ENCODE assay signal across 8 mouse cellular contexts in genomic region chr9:98297234-98297936, GRCm38 (mm10). TPM values are rescaled to one million over a fixed set of nuclear protein-coding genes. Genes with fewer than 3 reads are reported as not detected.
DNase-seq lines count a peak whose midpoint lies in the region; ATAC-seq and TF ChIP-seq lines count a peak whose summit lies in the region.

No protein-coding gene starts in this region.

- no peak overlapping the region; the same call in 1 of the 2 replicates for H3K9ac ChIP-seq in ES-E14 (ENCODE audit: insufficient read depth, low read depth, low read length, poor library complexity, severe bottlenecking)
- peak overlapping the region; percentile 63 for H3K9ac ChIP-seq in embryonic facial prominence, embryonic 14.5 days (ENCODE audit: low read depth, low read length)
- H3K9ac ChIP-seq in hindbrain, embryonic 13.5 days = peak overlapping the region; percentile 61; the same call in 1 of the 2 replicates
- peak overlapping the region; percentile 91 for H3K9ac ChIP-seq in liver, embryonic 13.5 days
- H3K9ac ChIP-seq in neural tube, embryonic 15.5 days (replicated peaks) = peak overlapping the region; percentile 50

- intact Hi-C loops in left cerebral cortex, postnatal 36 days (cut with DNase I) = no loop called here

- H3K27me3 ChIP-seq in embryonic facial prominence, embryonic 14.5 days (replicated peaks; ENCODE audit: control insufficient read depth, insufficient read depth, low read length) = no peaks in the 10 kb centered on the region
- H3K27me3 ChIP-seq in hindbrain, embryonic 13.5 days = peaks cover 11% of the 10 kb centered on the region; the same call in 1 of the 2 replicates
- H3K27me3 ChIP-seq in liver, embryonic 13.5 days = peaks cover 3% of the 10 kb centered on the region; the same call in 1 of the 2 replicates
- H3K27me3 ChIP-seq in neural tube, embryonic 15.5 days (replicated peaks) = no peaks in the 10 kb centered on the region

- DNase-seq in 416B (ENCODE audit: low read depth) (peak; percentile 62), ES-E14 (ENCODE audit: low read depth, low spot score) (no peak)
- peak; percentile 74 for DNase-seq in embryonic facial prominence, embryonic 14.5 days (ENCODE audit: low spot score)
- peak; percentile 26 for DNase-seq in liver, embryonic 13.5 days
- no peak for DNase-seq in layer of hippocampus, postnatal 36 days
- DNase-seq in left cerebral cortex, postnatal 36 days (ENCODE audit: low spot score in 2 of 2) = no peak

- in situ Hi-C loops in ES-E14 (cut with MboI; ENCODE audit: low sequenced_read_pairs in 2 of 2, unreplicated experiment in 2 of 2) = no loop called here

- WGBS in embryonic facial prominence, embryonic 14.5 days = 7% methylated on average over 12 of the region's 12 CpGs
- 20% methylated on average over 12 of the region's 12 CpGs for WGBS in hindbrain, embryonic 13.5 days
- WGBS in liver, embryonic 13.5 days (ENCODE audit: insufficient replicate concordance) = 3% methylated on average over 12 of the region's 12 CpGs
- 19% methylated on average over 12 of the region's 12 CpGs for WGBS in neural tube, embryonic 15.5 days

- peak overlapping the region; percentile 83 for H3K4me2 ChIP-seq in embryonic facial prominence, embryonic 14.5 days (ENCODE audit: low read depth, low read length)
- H3K4me2 ChIP-seq in hindbrain, embryonic 13.5 days = peak overlapping the region; percentile 74
- H3K4me2 ChIP-seq in liver, embryonic 13.5 days = peak overlapping the region; percentile 94
- H3K4me2 ChIP-seq in neural tube, embryonic 15.5 days = peak overlapping the region; percentile 90

- peak overlapping the region; percentile 74 to 77; a peak in 2 of 4 replicates for H3K4me3 ChIP-seq in ES-E14 (ENCODE audit: insufficient read depth in 1 of 2, low read depth in 1 of 2, low read length in 2 of 2, poor library complexity in 1 of 2, severe bottlenecking in 1 of 2)
- peak overlapping the region; percentile 60 for H3K4me3 ChIP-seq in embryonic facial prominence, embryonic 14.5 days (ENCODE audit: low read depth, low read length)
- H3K4me3 ChIP-seq in hindbrain, embryonic 13.5 days = peak overlapping the region; percentile 49
- H3K4me3 ChIP-seq in liver, embryonic 13.5 days (replicated peaks) = peak overlapping the region; percentile 77
- H3K4me3 ChIP-seq in neural tube, embryonic 15.5 days (replicated peaks) = peak overlapping the region; percentile 54

- no peaks in the 10 kb centered on the region for H3K9me3 ChIP-seq in ES-E14 (ENCODE audit: control insufficient read depth, insufficient read depth, low read depth, low read length)
- no peaks in the 10 kb centered on the region for H3K9me3 ChIP-seq in embryonic facial prominence, embryonic 14.5 days (ENCODE audit: control insufficient read depth, low read length)
- H3K9me3 ChIP-seq in hindbrain, embryonic 13.5 days = no peaks in the 10 kb centered on the region
- no peaks in the 10 kb centered on the region for H3K9me3 ChIP-seq in liver, embryonic 13.5 days (replicated peaks)
- no peaks in the 10 kb centered on the region for H3K9me3 ChIP-seq in neural tube, embryonic 15.5 days (replicated peaks)

- ATAC-seq in embryonic facial prominence, embryonic 14.5 days (ENCODE audit: low read depth) = no peak
- peak; percentile 30 for ATAC-seq in hindbrain, embryonic 13.5 days (ENCODE audit: low FRiP score)
- no peak for ATAC-seq in liver, embryonic 13.5 days (ENCODE audit: low read depth)
- ATAC-seq in neural tube, embryonic 15.5 days (ENCODE audit: low FRiP score) = no peak

- no peaks in the 10 kb centered on the region for H3K36me3 ChIP-seq in ES-E14 (ENCODE audit: control insufficient read depth, insufficient read depth, low read length, poor library complexity, severe bottlenecking)
- no peaks in the 10 kb centered on the region for H3K36me3 ChIP-seq in embryonic facial prominence, embryonic 14.5 days (ENCODE audit: control insufficient read depth, insufficient read depth, low read length)
- H3K36me3 ChIP-seq in hindbrain, embryonic 13.5 days = no peaks in the 10 kb centered on the region
- peaks cover 16% of the 10 kb centered on the region for H3K36me3 ChIP-seq in liver, embryonic 13.5 days
- no peaks in the 10 kb centered on the region for H3K36me3 ChIP-seq in neural tube, embryonic 15.5 days

- no peak overlapping the region for H3K27ac ChIP-seq in ES-E14 (ENCODE audit: insufficient read depth, low read depth, low read length, poor library complexity, severe bottlenecking)
- no peak overlapping the region; the same call in 1 of the 2 replicates for H3K27ac ChIP-seq in embryonic facial prominence, embryonic 14.5 days (replicated peaks; ENCODE audit: low read depth, low read length)
- no peak overlapping the region for H3K27ac ChIP-seq in hindbrain, embryonic 13.5 days
- peak overlapping the region; percentile 95 for H3K27ac ChIP-seq in liver, embryonic 13.5 days
- no peak overlapping the region for H3K27ac ChIP-seq in neural tube, embryonic 15.5 days (replicated peaks)

- peaks cover 0 to 3% of the 10 kb centered on the region in 2 experiments; a peak in 1 of 4 replicates for H3K4me1 ChIP-seq in ES-E14 (ENCODE audit: control insufficient read depth in 2 of 2, insufficient read depth in 2 of 2, low read length in 2 of 2, poor library complexity in 1 of 2)
- H3K4me1 ChIP-seq in embryonic facial prominence, embryonic 14.5 days (ENCODE audit: control insufficient read depth, insufficient read depth, low read length) = peaks cover 8% of the 10 kb centered on the region
- H3K4me1 ChIP-seq in hindbrain, embryonic 13.5 days (replicated peaks) = peaks cover 16% of the 10 kb centered on the region
- peaks cover 43% of the 10 kb centered on the region for H3K4me1 ChIP-seq in liver, embryonic 13.5 days (replicated peaks)
- peaks cover 19% of the 10 kb centered on the region for H3K4me1 ChIP-seq in neural tube, embryonic 15.5 days

TF ChIP-seq in ES-E14, 5 proteins besides CTCF, POLR2A, EP300 and RAD21:
- no peak for TF ChIP-seq MAFK (IDR thresholded peaks at IDR 0.05; ENCODE audit: insufficient read depth, low read depth, low read length)
- TF ChIP-seq ZC3H11A (IDR thresholded peaks at IDR 0.05; ENCODE audit: borderline replicate concordance, low read depth, low read length) = no peak
- TF ChIP-seq HCFC1 (IDR thresholded peaks at IDR 0.05; ENCODE audit: borderline replicate concordance, insufficient read depth, low read length) = no peak
- no peak for TF ChIP-seq CHD2 (IDR thresholded peaks at IDR 0.05; ENCODE audit: low read depth, low read length)
- TF ChIP-seq ZNF384 (IDR thresholded peaks at IDR 0.05; ENCODE audit: low read depth, low read length) = no peak

RNA-seq across cellular contexts. Expression of gene Nmnat3, which starts 10.2 kb away (rescaled TPM):
- 0.48 and 0.62 TPM in 2 replicates for total RNA-seq in ES-E14 (2012; rRNA removed)
- 4.8 and 5.2 TPM in 2 replicates for polyA plus RNA-seq in embryonic facial prominence, embryonic 14.5 days (2014; fragmentation: Nextera tagmentation; extraction: Ambion mirVana)
- polyA plus RNA-seq in hindbrain, embryonic 13.5 days (2015; fragmentation: Nextera tagmentation; extraction: Ambion mirVana) = 1.4 and 1.7 TPM in 2 replicates
- 31.1 and 31.6 TPM in 2 replicates for polyA plus RNA-seq in liver, embryonic 13.5 days (2015; fragmentation: Nextera tagmentation; extraction: Ambion mirVana)
- polyA plus RNA-seq in neural tube, embryonic 15.5 days (2015; fragmentation: Nextera tagmentation; extraction: Ambion mirVana) = 2.2 and 4.6 TPM in 2 replicates
- total RNA-seq in layer of hippocampus, postnatal 36 days (2021) = 1 to 10 TPM; 1.1 to 1.6 TPM
- 1 to 10 TPM; 2.1 to 2.7 TPM for total RNA-seq in left cerebral cortex, postnatal 36 days (2021)

Comparison
In these comparisons a context has a peak if more than half of its experiments do, and no peak if none do; other contexts are left out.
1. DNase-seq: peak in 416B (single experiment), embryonic facial prominence, embryonic 14.5 days (single experiment) and liver, embryonic 13.5 days (single experiment); none in ES-E14 (single experiment), layer of hippocampus, postnatal 36 days (0 of 2) and left cerebral cortex, postnatal 36 days (0 of 2).
2. Peak in every context shown above with its lines, with median percentiles within 50 percentile points of each other: H3K4me3 ChIP-seq and H3K4me2 ChIP-seq.